Mouse (Mus musculus) B cell, adult 2 months (primary cell): ENCODE results near the gene Golga1.
A peak's percentile ranks its signal among the peaks of the same experiment; 100 is the strongest.

Source experiments
- DNase-seq, 2 experiments: peaks; one replicate each; pipeline ENCODE4 v3.0.0; 2022

Golga1 gene

DNA sequence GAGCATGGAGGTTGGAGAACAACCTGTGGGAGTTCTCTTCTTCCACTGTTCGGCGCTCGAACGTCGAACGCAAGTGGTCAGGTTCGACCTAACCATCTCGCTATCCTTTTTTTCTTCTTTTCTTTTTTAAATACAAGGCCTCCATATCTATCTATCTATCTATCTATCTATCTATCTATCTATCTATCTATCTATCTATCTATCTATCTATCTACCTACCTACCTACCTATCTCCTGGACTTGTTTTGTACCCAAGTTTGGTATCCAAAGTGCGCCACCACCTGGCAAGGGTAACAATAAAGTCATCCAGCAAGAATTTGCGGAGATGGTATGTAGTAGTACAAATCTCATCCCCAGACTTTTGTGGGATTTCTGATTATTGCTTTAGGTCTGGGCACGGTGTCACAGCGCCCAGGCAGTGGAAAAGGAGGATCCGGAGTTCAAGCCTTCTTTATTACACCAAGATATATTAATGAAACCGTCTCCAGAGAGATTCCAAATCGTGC, 59.7 kb downstream of the Golga1 start, which contains the start of gene Rpl35:
Gene Rpl35 (minus strand): TSS at position 51 of the 506 bp plus-strand sequence.
- peak; percentile 80 to 83 for DNase-seq

DNA sequence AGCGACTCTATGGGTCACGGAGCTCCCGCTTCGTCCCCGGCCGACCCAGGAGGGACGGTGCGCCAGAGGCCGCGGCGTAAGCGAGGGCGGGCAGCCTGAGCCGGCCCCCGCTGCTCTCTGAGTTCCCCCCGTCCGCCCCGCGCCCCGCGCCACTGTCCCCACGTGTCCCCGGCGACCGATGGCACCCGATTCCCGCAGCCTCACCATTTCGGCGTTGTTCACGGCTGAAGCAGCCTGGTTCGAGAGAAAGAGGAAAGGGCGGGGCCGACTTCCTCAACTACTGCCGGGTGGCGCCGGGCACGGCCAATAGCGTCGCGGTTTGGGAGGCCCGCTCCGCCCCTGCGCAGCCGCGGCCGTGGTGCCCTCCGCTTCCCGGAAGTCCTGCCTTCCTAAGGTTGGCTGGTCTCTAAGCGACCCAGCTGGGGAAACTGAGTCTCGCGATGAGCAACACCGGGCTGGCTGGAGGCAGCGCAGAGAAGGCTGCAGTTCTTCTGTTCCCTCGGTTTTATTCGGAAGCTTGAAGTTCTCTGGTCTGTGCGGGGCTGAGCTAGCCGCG, 60.4 kb downstream of the Golga1 start, which contains the start of gene Arpc5l:
Gene Arpc5l (plus strand): TSS at position 469 of the 556 bp plus-strand sequence.
- peak; percentile 92 for DNase-seq

DNA sequence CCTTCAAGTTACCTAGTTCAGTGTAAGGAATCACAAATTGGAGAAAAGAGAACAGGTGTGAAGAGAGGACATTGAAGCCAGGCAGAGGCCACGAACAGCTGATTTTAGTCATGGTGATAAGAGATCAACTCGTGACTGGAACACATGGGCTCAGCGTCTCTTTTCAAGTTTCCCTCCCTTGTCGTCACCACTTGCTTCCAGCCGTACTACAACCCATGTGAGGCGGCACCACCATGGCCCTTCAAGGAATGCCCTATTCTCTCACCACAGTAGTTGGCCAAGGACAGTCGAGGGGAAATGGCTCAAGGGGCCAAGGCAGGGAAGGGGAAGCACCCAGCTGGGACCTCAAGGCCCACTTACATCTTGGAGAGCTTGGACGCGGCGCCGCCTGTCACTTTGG, 61.0 kb downstream of the Golga1 start:
- peak; percentile 47 to 53 for DNase-seq

DNA sequence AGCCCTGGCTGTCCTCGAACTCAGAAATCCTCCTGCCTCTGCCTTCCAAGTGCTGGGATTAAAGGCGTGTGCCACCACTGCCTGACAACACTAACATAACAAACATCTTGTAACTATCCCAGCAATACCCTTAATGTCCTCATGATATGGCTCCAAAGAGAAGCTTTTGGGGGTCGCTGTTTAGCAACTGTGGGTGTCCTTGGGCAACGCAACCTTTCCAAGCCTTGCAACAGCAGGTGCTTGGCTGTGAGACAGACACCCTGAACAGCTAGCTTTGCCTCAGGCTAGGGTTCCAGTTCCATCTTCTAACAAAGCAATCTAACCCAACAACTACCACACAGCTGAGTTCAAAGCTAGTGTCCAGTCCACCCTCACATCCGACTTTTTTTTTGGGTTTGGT, 61.8 kb downstream of the Golga1 start:
- no peak for DNase-seq

DNA sequence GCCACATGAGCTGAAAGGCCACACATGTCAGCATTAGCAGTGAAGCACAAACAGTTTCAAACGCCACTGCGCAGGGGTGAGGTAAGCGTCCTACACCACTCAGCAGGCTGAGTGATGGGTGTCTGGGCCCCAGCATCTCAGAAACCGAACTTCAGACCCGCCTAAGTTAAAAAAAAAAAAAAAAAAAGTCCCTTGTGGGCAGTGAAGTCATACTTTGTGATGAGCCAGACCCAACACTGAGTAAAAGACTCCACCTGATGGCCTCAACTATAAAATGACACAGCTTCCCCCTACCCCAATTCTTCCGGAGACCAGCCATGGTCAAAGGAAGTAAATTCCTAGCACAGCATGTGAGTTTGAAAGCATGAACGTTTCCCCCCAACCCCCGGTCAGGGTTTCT, 62.2 kb downstream of the Golga1 start:
- no peak for DNase-seq

DNA sequence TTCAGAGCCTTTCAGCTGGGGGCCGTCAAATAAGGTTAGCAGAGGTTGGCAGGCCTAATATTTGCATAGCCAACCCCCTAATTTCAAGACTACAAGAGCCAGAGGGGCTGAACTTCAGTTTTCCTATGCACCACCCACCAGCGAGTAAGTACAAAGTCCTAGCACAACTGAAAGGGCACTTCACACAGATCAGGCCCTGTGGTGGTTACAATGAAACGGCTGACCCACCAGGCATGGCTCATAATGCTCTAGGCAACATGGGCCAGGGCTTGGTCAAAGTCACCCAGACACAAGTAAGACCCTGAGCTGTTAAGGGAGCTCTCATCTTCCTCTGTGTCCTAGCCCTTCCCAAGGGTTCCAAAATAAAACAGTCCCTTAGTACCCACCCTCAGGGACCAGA, 63.5 kb downstream of the Golga1 start:
- DNase-seq = no peak

DNA sequence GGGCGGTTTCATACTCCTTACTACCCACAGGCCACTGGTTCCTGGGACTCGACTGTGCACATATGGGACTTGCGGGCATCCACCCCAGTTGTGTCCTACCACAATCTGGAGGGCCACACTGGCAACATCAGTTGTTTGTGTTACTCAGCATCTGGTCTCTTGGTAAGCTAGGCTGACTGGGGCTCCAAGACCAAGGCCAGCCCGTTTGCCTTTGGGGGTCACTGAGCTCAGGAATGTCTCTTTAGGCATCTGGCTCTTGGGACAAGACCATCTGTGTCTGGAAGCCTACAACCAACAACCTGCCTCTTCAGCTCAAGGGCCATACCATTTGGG, 64.8 kb downstream of the Golga1 start:
- DNase-seq = no peak

DNA sequence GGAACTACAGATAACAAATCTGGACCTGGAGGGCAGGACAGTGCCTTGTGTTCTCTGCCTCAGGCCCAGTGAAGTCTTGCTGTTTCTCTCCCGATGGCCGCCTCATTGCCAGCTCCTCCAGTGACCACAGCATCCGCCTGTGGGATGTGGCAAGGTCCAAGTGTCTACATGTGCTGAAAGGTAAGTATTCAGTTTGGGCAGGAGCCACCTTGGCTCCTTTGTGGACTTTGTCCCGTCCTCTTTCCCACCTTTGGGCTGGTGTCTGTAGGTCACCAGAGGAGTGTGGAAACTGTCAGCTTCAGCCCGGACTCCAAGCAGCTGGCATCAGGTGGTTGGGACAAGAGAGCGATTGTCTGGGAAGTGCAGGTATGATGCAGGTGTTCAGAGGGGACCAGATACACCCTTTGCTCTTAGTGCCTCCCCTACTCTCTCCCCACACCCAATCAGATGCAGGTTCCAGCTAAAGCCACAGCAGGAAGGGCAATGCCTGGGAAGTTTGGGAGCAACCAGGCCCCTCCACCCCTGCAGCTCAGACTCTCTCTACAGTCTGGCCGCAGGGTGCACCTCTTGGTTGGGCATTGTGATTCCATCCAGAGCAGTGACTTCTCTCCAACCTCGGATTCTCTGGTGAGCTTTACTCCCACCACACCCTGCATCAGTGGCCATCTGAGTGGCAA, 65.3 kb downstream of the Golga1 start:
- DNase-seq = no peak

DNA sequence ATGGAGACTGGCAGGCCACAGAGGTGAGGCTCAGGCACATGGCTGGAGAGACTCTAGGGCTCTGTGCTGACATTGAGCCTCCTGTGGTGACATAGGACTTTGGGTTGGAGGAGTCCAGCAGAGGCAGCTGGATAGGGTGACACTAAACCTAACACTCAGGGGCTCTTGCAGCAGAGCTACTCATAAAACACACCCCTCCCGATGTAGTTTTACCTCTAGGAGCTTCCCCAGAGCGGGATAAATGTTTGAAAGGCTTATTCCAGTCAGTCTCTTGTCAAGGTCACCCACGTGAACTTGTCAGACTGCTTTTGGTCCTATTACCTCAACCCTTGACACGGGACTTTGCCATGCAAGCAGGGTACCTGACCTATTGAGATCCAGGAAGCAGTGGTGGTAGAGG, 66.0 kb downstream of the Golga1 start:
- DNase-seq = no peak

DNA sequence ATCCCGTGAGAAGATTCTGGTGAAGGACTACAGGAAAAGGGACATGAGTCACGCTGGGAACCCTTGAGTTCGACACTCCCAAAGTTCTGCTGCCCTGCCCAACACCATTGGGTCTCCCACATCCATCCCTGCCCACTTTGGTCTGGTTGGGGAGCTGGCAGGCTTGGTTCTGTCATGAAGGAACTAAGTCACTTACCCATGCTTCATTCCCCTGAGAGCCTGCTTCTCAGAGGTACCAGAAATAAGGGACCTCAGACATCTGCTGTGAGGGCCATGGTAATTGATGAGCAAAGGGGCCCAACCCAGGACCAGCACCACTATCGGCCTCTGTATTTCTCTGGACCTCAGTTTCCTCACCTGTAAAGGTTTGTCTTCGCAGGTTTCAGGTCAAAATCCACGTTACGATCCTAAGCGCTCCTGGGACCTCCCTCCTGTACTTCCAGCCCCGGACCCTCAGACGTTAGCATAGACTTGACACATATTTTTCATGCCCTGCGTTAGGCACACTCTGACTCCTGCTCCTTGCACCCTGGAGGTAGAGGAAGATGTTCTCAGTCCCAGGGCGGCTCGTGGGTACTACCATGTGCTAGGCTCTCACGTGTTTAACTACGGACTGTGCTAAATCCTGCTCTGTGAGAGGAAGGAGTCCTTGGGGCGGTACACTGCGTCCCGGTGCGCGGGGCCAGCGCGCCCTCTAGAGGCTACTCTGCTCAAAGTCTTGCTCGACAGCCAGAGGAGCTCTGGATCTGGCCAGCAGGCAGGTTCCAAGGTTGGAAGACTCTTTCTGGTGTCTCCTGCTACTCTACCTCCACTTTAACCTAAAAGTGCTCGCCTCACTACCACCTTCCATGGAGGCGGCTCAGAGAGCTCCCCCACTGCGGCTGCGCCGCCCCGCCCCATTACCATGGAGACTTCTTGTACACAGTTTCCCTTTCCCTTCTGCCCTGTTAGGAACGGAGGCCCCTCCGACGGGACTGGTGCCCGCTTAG, 67.7 kb downstream of the Golga1 start, which contains the start of gene Wdr38:
Gene Wdr38 (plus strand): TSS at position 91 of the 989 bp plus-strand sequence.
- DNase-seq = peak; percentile 93

DNA sequence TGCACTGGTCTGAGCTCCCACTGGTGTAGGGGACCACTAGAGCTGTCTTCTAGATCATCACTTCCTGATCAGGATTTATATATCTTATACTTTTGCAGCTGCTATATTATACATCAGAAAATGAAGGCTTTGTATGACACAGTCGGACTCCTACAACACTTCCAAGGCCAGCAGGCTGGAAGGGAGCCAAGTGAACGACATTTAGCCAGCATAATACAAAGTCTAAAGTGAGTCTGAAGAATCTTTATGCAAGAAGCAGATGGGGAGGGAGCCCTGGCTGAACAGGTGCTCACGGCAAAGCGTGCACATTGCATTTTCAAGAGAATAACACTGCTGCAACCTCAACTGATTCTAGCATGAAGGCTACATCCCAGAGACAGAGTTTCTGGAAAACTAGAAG, 72.9 kb downstream of the Golga1 start:
- DNase-seq = no peak

DNA sequence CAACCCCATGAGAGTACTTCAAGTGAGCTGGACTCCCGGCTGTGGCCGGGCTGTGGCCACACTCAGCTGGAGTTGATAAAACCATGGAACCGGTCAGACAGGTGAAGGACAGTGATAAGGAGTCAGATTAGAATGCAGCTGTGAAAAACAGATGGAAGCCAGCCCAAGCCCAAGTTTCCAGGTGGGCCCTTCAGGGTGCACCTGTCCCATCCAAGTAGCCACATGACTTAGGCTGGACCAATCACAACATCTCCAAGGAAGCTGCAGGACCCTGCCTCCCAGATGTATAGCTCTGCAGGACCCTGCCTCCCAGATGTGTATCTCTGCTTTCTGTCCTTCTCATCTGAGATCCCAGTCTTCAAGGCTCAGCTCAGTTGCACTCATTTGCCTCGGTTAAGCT, 73.3 kb downstream of the Golga1 start:
- DNase-seq = no peak

DNA sequence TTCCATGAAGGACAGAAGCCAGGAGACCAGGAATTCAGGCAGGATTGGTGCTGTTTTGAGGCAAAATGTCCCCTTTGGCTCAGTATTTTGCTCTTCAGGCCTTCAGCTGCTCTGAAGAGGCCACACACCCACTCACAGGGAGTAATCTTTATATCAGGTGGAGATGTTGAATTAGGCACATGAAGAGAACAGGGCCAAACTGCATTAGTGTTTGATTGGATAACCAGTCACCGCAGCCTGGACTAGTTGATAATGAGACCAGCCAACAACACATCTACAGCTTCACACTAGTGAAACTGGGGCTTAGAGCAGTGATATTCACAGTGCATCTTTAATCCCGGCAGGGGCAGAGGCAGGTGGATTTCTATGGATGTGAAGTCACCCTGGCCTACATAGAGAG, 76.4 kb downstream of the Golga1 start:
- DNase-seq = no peak

DNA sequence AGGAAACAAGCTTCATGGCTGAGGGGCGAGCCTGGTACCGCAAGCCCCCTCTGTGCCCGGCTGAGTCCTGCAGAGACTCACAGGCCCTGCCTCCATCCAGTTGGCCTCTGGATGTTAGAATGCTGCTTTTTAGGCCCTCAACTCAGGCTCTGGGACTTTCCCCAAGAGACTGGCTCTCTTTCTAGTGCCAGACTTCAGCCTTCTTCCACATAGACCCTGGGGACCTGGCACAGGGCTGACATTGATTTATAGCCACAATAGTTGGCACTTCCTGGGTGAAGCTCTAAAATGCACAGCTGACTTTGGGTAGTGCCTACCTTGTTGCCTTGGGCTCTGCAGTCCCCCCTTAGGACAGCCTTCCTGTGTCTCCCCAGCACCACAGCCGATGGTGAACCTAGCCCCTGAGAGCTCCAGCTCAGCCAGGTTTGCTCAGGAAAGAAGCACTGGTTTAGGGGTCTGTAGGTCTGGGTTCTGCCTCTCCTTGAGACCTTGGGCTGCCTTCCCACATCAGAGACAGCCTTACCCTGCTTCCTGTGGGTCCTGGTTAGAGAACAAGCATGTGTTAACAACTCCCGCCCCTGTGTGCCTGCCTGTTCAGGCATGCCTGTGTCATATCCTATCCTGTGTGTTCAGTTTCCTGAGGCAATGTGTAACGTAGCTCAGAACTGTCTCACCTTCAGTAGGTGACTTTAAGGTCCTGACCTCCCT, 77.4 kb downstream of the Golga1 start:
- DNase-seq = no peak

DNA sequence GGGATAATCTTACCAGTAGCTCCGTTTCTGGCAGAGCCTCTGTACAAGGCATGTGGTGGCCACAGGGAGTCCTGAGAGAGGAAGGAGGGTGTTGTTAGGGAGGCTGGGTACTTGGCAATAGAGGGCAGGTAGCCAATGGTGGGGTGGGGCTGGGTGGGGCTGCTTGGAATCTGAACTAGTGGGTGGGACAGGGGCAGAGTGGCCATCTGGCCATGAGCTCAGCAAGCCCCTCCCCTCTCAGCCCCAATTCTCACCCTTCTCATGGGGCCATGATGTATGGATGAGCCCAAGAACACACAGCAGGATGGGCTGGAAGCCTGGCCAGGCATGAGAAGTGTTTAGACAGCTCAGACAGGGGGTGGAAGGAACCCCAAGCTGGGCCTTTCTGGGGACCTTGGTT, 78.0 kb downstream of the Golga1 start:
- no peak for DNase-seq

DNA sequence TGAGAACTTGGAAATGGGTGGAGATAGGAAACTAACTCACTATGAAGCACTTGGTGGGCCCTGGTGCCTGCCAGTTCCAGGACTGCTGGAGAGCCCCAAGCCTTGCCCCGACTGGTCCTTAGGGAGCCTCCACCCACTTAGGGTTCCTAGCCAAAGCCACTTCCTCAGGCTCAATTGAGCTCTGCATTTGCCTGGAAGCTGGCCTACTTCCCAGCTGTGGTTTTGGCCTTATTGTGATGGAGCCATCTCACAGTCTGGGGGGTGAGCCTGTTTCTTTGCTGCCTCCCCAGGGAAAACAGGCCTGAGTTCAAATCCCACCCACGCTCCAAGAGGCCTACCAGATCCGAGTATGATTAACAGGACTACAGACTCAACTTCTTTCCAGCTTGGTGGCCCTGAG, 78.8 kb downstream of the Golga1 start:
- DNase-seq = no peak

DNA sequence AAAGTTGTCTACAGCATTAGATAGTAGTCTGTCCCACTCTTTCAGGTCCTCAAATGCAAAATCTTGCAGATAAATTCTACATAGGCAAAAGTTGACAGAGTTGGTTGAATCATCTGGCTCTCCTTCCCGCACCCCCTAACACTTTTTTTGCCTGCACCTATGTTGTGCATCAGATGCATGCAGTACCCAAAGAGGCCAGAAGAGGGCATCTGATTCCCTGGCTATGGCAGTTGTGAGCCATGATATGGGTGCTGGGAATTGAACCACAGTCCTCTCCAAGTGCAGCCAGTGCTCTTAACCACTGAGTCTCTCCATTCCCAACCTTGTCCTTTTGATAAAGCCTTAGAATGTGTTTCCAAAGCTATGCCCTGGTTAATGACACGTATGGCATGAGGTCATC, 81.9 kb downstream of the Golga1 start:
- DNase-seq = no peak

DNA sequence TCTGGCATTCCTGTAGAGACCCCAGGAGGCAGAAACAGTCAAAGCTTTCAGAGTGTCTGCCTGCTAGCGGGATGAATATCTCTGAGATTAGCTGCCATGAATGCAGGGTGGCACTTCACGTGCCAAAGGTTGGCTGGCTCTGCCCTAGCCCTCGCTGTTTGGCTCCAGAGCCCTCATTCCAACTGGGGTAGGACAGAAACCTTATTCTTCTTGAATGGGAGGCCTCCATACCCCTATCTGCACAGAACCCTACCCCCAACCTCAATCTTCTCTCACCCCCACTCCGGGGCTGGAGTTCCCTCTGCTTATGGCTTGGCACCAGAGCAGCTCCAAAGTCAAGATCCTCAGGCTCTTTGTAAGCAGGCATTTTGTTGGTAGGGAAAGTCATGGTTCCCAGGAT, 87.5 kb downstream of the Golga1 start:
- DNase-seq = no peak

DNA sequence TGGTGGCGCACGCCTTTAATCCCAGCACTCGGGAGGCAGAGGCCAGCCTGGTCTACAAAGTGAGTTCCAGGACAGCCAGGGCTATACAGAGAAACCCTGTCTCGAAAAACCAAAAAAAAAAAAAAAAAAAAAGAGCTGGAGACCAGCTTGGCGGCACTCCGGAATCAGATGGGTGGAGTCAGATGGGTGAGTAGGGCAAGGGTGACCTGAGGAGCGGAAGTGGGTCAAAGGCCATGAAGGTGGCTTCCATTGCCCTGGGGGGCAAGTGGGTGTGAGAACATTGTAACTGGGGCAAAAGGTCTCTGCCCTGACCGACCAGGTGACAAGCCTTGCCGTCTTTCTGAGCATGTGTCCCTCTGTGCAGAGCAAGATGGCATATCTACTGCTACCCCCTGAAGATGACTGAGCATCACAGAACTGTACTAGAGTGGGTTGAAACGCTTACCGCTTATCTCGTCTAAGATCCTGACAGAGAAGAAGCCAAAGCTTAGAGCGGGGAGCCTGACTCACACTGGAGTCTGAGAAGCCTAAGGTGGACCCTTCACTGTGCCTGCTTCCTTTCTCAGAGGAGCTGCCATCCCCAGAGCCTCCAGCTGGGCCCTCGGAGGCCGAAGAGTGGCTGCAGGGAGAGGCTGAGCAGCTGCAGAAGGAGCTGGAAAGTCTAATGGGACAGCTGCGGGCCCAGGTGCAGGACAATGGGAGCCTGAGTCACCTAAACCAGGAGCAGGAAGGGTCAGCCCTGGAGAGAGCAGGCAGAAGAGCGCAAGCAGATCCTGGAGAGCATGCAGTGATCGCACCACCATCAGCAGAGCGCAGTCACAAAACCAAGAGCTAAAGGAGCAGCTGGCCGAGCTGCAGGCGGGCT, 89.2 kb downstream of the Golga1 start:
- DNase-seq = no peak

DNA sequence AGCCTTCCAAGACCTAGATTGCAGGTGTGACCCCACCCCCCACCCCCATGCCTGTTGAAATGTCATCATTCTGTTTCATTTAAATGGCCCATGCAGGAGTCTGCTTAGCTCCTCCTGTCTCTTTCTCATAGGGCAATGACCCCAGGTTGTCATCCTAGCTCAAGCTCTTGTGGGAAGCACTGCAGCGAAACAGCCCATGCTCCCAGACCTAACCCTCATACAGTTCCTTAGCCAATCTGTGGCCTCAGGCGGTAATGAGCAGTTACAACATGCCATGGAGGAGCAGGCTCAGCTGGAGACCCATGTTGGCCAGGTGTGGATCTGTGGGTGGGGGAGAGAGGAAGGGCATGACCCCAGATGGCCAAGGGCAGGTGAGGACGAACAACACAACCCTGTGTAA, 90.2 kb downstream of the Golga1 start:
- no peak for DNase-seq

DNA sequence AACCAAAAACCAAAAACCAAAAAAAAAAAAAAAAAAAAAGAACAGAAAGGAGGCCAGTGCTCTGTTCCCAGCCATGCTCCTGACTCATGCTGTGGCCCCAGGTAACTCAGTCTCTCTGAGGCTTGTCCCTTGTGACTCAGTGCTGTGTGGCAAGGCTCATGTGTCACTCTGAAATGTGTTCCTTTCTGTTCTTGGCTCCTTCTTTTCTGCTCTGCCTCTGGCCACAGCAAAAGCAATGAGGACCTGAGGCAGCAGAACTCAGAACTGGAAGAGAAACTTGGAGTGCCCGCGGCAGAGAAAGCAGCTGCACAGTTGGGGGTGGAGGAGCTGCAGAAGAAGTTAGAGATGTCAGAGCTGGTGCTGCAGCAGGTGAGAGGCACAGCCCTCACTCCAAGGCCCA, 91.2 kb downstream of the Golga1 start:
- no peak for DNase-seq

DNA sequence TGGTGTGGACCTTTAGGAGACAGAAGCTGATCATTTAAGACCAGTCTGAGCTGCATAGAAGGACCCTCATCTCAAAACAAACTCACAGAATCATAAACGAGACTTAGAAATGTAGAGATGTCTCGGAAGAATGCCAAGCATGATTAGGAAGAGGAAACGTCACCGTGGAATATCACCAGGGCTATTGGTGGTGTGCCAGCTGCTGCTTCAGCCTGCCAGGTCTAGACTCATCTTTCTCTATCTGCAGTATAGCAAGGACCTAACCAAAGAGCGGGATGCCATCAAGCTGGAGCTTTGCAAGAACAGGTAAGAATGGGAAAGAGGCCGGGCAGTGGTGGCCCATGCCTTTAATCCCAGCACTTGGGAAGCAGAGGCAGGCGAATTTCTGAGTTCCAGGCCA, 91.6 kb downstream of the Golga1 start:
- no peak for DNase-seq
